Mouse (Mus musculus) activated CD4-positive, CD25-positive, alpha-beta regulatory T cell (primary cell): ENCODE measurements around the gene Ramac. TPM values are rescaled to one million over a fixed set of nuclear protein-coding genes. Genes with fewer than 3 reads are reported as not detected.

Source experiments
- polyA plus RNA-seq, 2 experiments: library from polyadenylated mRNA; unstranded; fragments of 100-300 nt; shearing (Covaris generic); gene quantifications; one replicate each; pipeline ENCODE4 v1.2.1; 2017

The Ramac gene
- 100 to 1,000 TPM; 150 to 151 TPM for polyA plus RNA-seq

DNA sequence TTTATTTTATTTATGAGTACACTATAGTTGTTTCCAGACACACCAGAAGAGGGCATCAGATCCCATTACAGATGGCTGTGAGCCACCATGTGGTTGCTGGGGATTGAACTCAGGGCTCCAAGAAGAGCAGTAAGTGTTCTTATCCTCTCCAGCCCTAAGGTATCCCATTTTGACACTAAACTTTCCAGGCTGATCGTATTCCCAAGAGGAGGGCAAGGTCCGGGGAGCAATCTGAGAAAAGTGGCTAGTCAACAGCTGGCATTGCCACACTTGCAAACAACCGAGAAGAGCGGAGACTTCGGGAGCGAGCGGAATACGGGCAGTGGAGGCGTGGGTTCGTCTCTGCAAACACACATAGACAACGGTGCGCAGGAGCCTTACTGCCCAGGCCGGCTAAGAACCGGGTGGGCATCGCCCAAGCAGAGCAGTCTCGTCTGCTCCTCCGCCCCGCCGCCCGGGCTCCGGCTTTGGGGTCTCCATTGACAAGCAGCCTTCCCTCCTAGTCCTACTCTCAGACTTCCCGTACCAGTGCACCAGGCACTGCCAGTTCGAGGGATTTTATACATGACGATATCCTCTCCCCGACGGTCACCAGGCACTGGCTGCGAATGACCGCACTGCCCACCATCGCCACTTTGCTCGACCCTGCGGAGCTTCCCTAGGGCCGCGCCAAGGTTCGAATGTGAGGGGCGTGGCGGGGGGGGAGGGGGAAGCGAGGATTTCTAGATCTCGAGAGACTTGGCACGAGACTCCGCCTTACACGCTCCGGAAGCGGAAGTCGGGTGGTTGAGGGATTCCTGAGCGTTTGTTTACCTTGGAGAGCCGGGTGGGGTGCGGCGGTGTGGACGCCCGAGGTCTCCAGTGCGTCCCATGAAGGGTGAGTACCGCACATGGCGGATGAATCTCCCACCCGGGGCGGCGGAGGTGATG lies at the start of gene Ramac:
Gene Ramac, plus strand, starts transcription at position 746 of the 930 bp plus-strand sequence.

DNA sequence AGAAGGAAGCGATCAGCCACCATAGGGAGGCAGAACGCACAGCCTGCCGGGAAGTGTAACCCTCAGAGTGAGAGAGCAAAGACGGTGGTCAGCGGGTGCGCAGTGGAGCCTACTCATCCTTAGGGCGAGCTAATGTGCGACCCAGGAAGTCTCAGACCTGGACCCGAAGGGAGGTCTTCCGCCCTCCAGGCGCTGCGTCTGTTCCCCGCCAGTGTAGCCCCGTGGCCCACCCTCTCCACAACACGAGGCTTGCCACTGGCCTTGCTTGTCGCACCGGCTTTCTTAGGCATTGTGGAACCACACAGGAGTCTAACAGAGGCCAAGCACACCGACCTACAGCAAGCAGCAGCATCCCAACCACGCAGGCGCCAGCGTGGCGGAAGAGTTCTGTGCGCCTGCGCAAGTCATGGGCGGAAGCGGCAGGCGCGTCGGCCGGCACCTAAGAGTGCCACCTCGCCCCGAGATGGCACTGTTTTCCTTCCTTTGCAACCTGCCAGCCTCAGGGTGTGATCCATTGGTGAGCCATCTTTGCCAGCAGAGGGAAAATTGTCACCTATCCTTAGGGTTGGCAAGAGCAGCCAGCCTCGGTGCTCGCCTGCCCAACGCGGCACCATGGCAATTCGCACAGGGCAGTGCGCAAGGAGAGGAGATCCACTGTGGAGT lies 26.5 kb downstream of the Ramac start, which contains the start of gene 3110040N11Rik:
Gene 3110040N11Rik, minus strand, starts transcription at position 384 of the 663 bp plus-strand sequence.

Other genes with a start within 250 kb of the Ramac start
- gene Fsd2, start 196.0 kb upstream of the Ramac start, polyA plus RNA-seq: 1 to 10 TPM; 2.3 to 4.6 TPM
- gene Whamm, start 191.7 kb upstream of the Ramac start, polyA plus RNA-seq: 10 to 100 TPM; 28.6 to 33.6 TPM
- 1 to 10 TPM in 1 of 2 experiments, not detected in 1; 2.4 TPM for gene Homer2, start 55.4 kb upstream of the Ramac start, polyA plus RNA-seq
- gene 3110040N11Rik, start 26.6 kb downstream of the Ramac start, polyA plus RNA-seq: 10 to 100 TPM; 57.9 to 69.9 TPM
- gene Btbd1, start 66.5 kb downstream of the Ramac start, polyA plus RNA-seq: 100 to 1,000 TPM in 1 of 2 experiments, 10 to 100 TPM in 1; 89.3 to 108 TPM
- not detected for gene Gm10160, start 92.9 kb downstream of the Ramac start, polyA plus RNA-seq
- gene Tm6sf1, start 96.1 kb downstream of the Ramac start, polyA plus RNA-seq: 10 to 100 TPM in 1 of 2 experiments, 1 to 10 TPM in 1; 7.4 to 18.2 TPM
- gene Hdgfl3, start 171.5 kb downstream of the Ramac start, polyA plus RNA-seq: 10 to 100 TPM in 1 of 2 experiments, 1 to 10 TPM in 1; 7.1 to 11.7 TPM
- gene Bnc1, start 229.4 kb downstream of the Ramac start, polyA plus RNA-seq: not detected